Mouse (Mus musculus): ENCODE results near the gene Cacna1c.

DNA sequence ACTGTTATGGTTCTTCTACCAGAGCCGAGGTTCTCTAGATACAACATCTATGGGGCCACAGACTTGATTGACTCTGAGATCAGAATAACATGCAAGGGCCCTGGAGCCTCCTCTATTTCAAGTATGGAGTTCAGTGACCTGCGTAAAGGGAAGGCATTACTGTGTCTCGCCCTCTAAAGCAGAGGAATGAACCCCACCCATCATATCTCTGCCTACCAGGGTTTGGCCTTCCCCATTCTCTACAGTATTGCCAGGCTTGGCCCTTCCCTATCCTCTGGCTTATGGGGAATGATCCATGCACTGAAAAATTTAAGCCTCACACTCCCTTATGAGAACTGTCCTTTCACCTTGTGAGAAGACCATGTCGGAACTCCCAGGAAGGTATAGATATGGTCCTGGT, 198.8 kb downstream of the Cacna1c start:
- no peak for TF ChIP-seq GATA1 (IDR thresholded peaks at IDR 0.05; ENCODE audit: borderline replicate concordance, low read length)
- no peak for TF ChIP-seq FLI1 (IDR thresholded peaks at IDR 0.05; ENCODE audit: low read length)

Data from megakaryocyte, embryonic 14.5 days (primary cell).